Mouse (Mus musculus) G1E (cell line): ENCODE measurements at regions not wholly inside any gene's neighbourhood (a gene's known extent, or its start where the extent isn't known, plus 50 kb on each side); places are given as distances from the start of the nearest gene placed in this dataset.

Experiments used
- CTCF ChIP-seq: IDR thresholded peaks from 2 replicates; pipeline ENCODE4 v1.5.1; 2012; ENCODE audit warnings: low read depth, low read length, inconsistent platforms, mixed read lengths
- GATA2 ChIP-seq: IDR thresholded peaks from 2 replicates; pipeline ENCODE4 v1.6.1; 2012; ENCODE audit warnings: low read depth, low read length, inconsistent platforms, borderline replicate concordance

- TF ChIP-seq CTCF (no peak), GATA2 (no peak)
These were observed 394.9 kb downstream of the Vps13c start for GRCm38 (mm10) chr9:68234979-68235649.
